14 mouse cellular contexts compared by ENCODE assay signal in genomic region chr11:95785675-95786074, GRCm38 (mm10). TPM values are rescaled to one million over a fixed set of nuclear protein-coding genes. Genes with fewer than 3 reads are reported as not detected.
DNase-seq lines count a peak whose midpoint lies in the region; ATAC-seq and TF ChIP-seq lines count a peak whose summit lies in the region.
"Had no signal": no experiment of that assay in that cellular context is flagged by ENCODE, and none has a peak within 500 bp of the region (broad histone marks: within the 10 kb centered on the region; RNA-seq: fewer than 3 reads in every experiment).

No protein-coding gene starts in this region.

- H3K4me1 ChIP-seq in lung, postnatal 0 days (ENCODE audit: insufficient read depth, low read depth, low read length): no peaks in the 10 kb centered on the region; the same call in 1 of the 2 replicates
- peaks cover 0 to 4% of the 10 kb centered on the region in 2 experiments; a peak in 3 of 4 replicates for H3K4me1 ChIP-seq in ES-E14 (ENCODE audit: control insufficient read depth in 2 of 2, insufficient read depth in 2 of 2, low read length in 2 of 2, poor library complexity in 1 of 2)
- H3K4me1 ChIP-seq: heart, embryonic 15.5 days; neural tube, embryonic 15.5 days had no signal

- no peak for DNase-seq in gastrocnemius, adult 2 months
- no peak for DNase-seq in gastrocnemius, adult 8-10 months (ENCODE audit: low spot score in 2 of 2)
- no peak for DNase-seq in lung, postnatal 0 days (ENCODE audit: low spot score)
- DNase-seq in lung, postnatal 25 days (ENCODE audit: low spot score): no peak
- DNase-seq in ES-E14 (ENCODE audit: low read depth, low spot score): peak; percentile 80
- no peak for DNase-seq in adrenal gland, postnatal 14 days
- DNase-seq in left cerebral cortex, postnatal 25 days (ENCODE audit: low spot score in 2 of 2): no peak
- DNase-seq: adrenal gland, postnatal 10 days; cerebellum, adult 9-11 months; kidney, postnatal 10 days had no signal

- TF ChIP-seq CTCF in gastrocnemius, adult 2 months (IDR thresholded peaks at IDR 0.05): peak; percentile 43
- TF ChIP-seq CTCF in lung, postnatal 0 days (IDR thresholded peaks at IDR 0.05): peak; percentile 58

- no peaks in the 10 kb centered on the region for H3K36me3 ChIP-seq in lung, postnatal 0 days (ENCODE audit: insufficient read depth, low read length)
- no peaks in the 10 kb centered on the region for H3K36me3 ChIP-seq in ES-E14 (ENCODE audit: control insufficient read depth, insufficient read depth, low read length, poor library complexity, severe bottlenecking)
- H3K36me3 ChIP-seq: heart, embryonic 15.5 days; neural tube, embryonic 15.5 days had no signal

- no peak overlapping the region for H3K4me2 ChIP-seq in lung, postnatal 0 days (replicated peaks; ENCODE audit: low read depth, low read length)
- H3K4me2 ChIP-seq: heart, embryonic 15.5 days; neural tube, embryonic 15.5 days had no signal

- WGBS in lung, postnatal 0 days: 92% methylated on average over 4 of the region's 4 CpGs

- H3K9me3 ChIP-seq in lung, postnatal 0 days (ENCODE audit: low read length): no peaks in the 10 kb centered on the region
- no peaks in the 10 kb centered on the region for H3K9me3 ChIP-seq in ES-E14 (ENCODE audit: control insufficient read depth, insufficient read depth, low read depth, low read length)
- H3K9me3 ChIP-seq: heart, embryonic 15.5 days; neural tube, embryonic 15.5 days had no signal

- intact Hi-C loops in gastrocnemius, adult 2 months (cut with DNase I): no loop called here
- intact Hi-C loops in left cerebral cortex, postnatal 25 days (cut with DNase I): no loop called here

- no peak for TF ChIP-seq EP300 in lung, postnatal 0 days (IDR thresholded peaks at IDR 0.05)

- H3K9ac ChIP-seq in lung, postnatal 0 days (replicated peaks; ENCODE audit: low read depth): no peak overlapping the region
- H3K9ac ChIP-seq in ES-E14 (ENCODE audit: insufficient read depth, low read depth, low read length, poor library complexity, severe bottlenecking): no peak overlapping the region
- H3K9ac ChIP-seq: heart, embryonic 15.5 days; neural tube, embryonic 15.5 days had no signal

- no peak overlapping the region for H3K27ac ChIP-seq in gastrocnemius, adult 2 months
- H3K27ac ChIP-seq in lung, postnatal 0 days (ENCODE audit: low read length): no peak overlapping the region
- H3K27ac ChIP-seq in ES-E14 (ENCODE audit: insufficient read depth, low read depth, low read length, poor library complexity, severe bottlenecking): no peak overlapping the region
- H3K27ac ChIP-seq: heart, embryonic 15.5 days; macrophage; neural tube, embryonic 15.5 days had no signal

- no peaks in the 10 kb centered on the region for H3K27me3 ChIP-seq in lung, postnatal 0 days (replicated peaks; ENCODE audit: insufficient read depth, low read length)
- H3K27me3 ChIP-seq: heart, embryonic 15.5 days; neural tube, embryonic 15.5 days had no signal

- in situ Hi-C loops in ES-E14 (cut with MboI; ENCODE audit: low sequenced_read_pairs in 2 of 2, unreplicated experiment in 2 of 2): no loop called here

- no peak for ATAC-seq in lung, postnatal 0 days
- ATAC-seq in megakaryocyte progenitor cell, adult 5-6 weeks (replicated peaks; ENCODE audit: poor library complexity): peak; percentile 44; the same call in 1 of the 2 replicates

- no peak overlapping the region for H3K4me3 ChIP-seq in gastrocnemius, adult 2 months
- no peak overlapping the region for H3K4me3 ChIP-seq in lung, postnatal 0 days (ENCODE audit: low read depth, low read length)
- H3K4me3 ChIP-seq in ES-E14 (ENCODE audit: insufficient read depth in 1 of 2, low read depth in 1 of 2, low read length in 2 of 2, poor library complexity in 1 of 2, severe bottlenecking in 1 of 2): no peak overlapping the region
- H3K4me3 ChIP-seq: heart, embryonic 15.5 days; neural tube, embryonic 15.5 days had no signal

TF ChIP-seq in ES-E14, 5 proteins besides CTCF, POLR2A, EP300 and RAD21:
- TF ChIP-seq CHD2 (IDR thresholded peaks at IDR 0.05; ENCODE audit: low read depth, low read length): no peak
- TF ChIP-seq ZC3H11A (IDR thresholded peaks at IDR 0.05; ENCODE audit: borderline replicate concordance, low read depth, low read length): peak; percentile 63; the same call in 1 of the 2 replicates
- TF ChIP-seq HCFC1 (IDR thresholded peaks at IDR 0.05; ENCODE audit: borderline replicate concordance, insufficient read depth, low read length): 0 out of 2 replicates have a peak, but pooled peaks have one; percentile 37
- TF ChIP-seq ZNF384 (IDR thresholded peaks at IDR 0.05; ENCODE audit: low read depth, low read length): peak; percentile 90
- TF ChIP-seq MAFK (IDR thresholded peaks at IDR 0.05; ENCODE audit: insufficient read depth, low read depth, low read length): no peak

RNA-seq across cellular contexts. Expression of gene Phospho1, which starts 38.6 kb away (rescaled TPM):
- total RNA-seq in gastrocnemius, adult 2 months (2021): 100 to 1,000 TPM; 274 to 394 TPM
- total RNA-seq in gastrocnemius, adult 8-10 months (2022): 100 to 1,000 TPM; 341 to 419 (median 369) TPM
- 1.3 and 1.6 TPM in 2 replicates for polyA plus RNA-seq in lung, postnatal 0 days (2015; fragmentation: Nextera tagmentation; extraction: Ambion mirVana)
- 1.8 and 2.6 TPM in 2 replicates for total RNA-seq in ES-E14 (2012; rRNA removed)
- 0.47 and 1.3 TPM in 2 replicates for total RNA-seq in megakaryocyte progenitor cell, adult 5-6 weeks (2015)
- 0.62 TPM in 1 of 2 replicates, not detected in the other for total RNA-seq in megakaryocyte progenitor cell, adult 5-6 weeks (2017)
- total RNA-seq in adrenal gland, postnatal 14 days (2021): 269 and 312 TPM in 2 replicates
- total RNA-seq in left cerebral cortex, postnatal 25 days (2021): 10 to 100 TPM; 69.9 to 71.8 TPM

RNA-seq across cellular contexts. Expression of gene Gngt2, which starts 51.3 kb away (rescaled TPM):
- 1 to 10 TPM; 2.6 to 7.6 TPM for total RNA-seq in gastrocnemius, adult 2 months (2021)
- 1 to 10 TPM; 2.3 to 4.0 (median 2.8) TPM for total RNA-seq in gastrocnemius, adult 8-10 months (2022)
- 62.5 and 75.9 TPM in 2 replicates for polyA plus RNA-seq in lung, postnatal 0 days (2015; fragmentation: Nextera tagmentation; extraction: Ambion mirVana)
- 9.0 and 9.2 TPM in 2 replicates for total RNA-seq in ES-E14 (2012; rRNA removed)
- 4.3 and 9.3 TPM in 2 replicates for total RNA-seq in megakaryocyte progenitor cell, adult 5-6 weeks (2015)
- 4.0 TPM in 2 replicates for total RNA-seq in megakaryocyte progenitor cell, adult 5-6 weeks (2017)
- total RNA-seq in adrenal gland, postnatal 14 days (2021): 30.3 and 31.4 TPM in 2 replicates
- 1 to 10 TPM; 2.6 to 3.2 TPM for total RNA-seq in left cerebral cortex, postnatal 25 days (2021)

RNA-seq across cellular contexts. Expression of gene Abi3, which starts 56.6 kb away (rescaled TPM):
- total RNA-seq in gastrocnemius, adult 2 months (2021): 1 to 10 TPM; 2.2 to 3.0 TPM
- 1 to 10 TPM in 3 of 4 experiments, under 1 TPM in 1; 0.77 to 2.2 (median 1.5) TPM for total RNA-seq in gastrocnemius, adult 8-10 months (2022)
- 29.4 and 33.3 TPM in 2 replicates for polyA plus RNA-seq in lung, postnatal 0 days (2015; fragmentation: Nextera tagmentation; extraction: Ambion mirVana)
- total RNA-seq in ES-E14 (2012; rRNA removed): 1.3 and 1.8 TPM in 2 replicates
- total RNA-seq in megakaryocyte progenitor cell, adult 5-6 weeks (2015): 1.5 and 5.0 TPM in 2 replicates
- total RNA-seq in megakaryocyte progenitor cell, adult 5-6 weeks (2017): 1.8 and 3.0 TPM in 2 replicates
- 15.6 and 20.9 TPM in 2 replicates for total RNA-seq in adrenal gland, postnatal 14 days (2021)
- 1 to 10 TPM; 6.4 to 6.5 TPM for total RNA-seq in left cerebral cortex, postnatal 25 days (2021)

Comparison
In these comparisons a context has a peak if more than half of its experiments do, and no peak if none do; other contexts are left out.
1. RNA of gene Phospho1, which starts 38.6 kb away (total RNA-seq): 274 to 394 TPM in gastrocnemius, adult 2 months, 341 to 419 TPM in gastrocnemius, adult 8-10 months, 269 to 312 TPM in adrenal gland, postnatal 14 days and 69.9 to 71.8 TPM in left cerebral cortex, postnatal 25 days; 1.8 to 2.6 TPM in ES-E14 and 0.47 to 1.3 TPM in megakaryocyte progenitor cell, adult 5-6 weeks; every median in the first group is over 10 times any median in the second.